Mouse (Mus musculus): Measurements from ENCODE around the gene Mr1. TPM values are rescaled to one million over a fixed set of nuclear protein-coding genes. Genes with fewer than 3 reads are reported as not detected.

Mr1 gene
- polyA plus RNA-seq, 1 experiment from 2014 or later: 2.0 TPM

DNA sequence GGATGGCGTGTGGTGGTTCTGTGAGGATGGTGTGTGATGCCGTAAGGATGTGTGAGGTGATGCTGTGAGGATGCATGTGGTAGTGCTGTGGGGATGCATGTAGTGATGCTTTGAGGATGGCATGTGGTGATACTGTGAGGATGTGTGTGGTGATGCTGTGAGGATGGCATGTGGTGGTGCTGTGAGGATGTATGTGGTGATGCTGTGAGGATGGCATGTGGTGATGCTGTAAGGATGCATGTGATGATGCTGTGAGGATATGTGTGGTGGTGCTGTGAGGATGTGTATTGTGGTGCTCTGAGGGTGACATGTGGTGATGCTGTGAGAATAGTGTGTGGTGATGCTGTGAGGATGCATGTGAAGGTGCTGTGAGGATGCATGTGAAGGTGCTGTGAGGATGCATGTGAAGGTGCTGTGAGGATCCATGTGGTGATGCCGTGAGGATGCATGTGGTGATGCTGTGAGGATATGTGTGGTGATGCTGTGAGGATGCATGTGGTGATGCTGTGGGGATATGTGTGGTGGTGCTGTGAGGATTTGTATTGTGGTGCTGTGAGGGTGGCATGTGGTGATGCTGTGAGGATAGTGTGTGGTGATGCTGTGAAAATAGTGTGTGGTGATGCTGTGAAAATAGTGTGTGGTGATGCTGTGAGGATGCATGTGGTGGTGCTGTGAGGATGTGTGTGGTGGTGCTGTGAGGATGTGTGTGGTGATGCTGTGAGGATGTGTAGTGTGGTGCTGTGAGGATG, 26.5 kb upstream of the Mr1 start:
- Histone ChIP-seq H3K9ac (no peak overlapping the region), H3K4me1 (replicated peaks; ENCODE audit: control insufficient read depth, insufficient read depth, low read length) (no peaks in the 10 kb centered on the region), H3K27ac (no peak overlapping the region), H3K36me3 (replicated peaks; ENCODE audit: control insufficient read depth, insufficient read depth) (peaks cover 27% of the 10 kb centered on the region), H3K4me2 (replicated peaks) (no peak overlapping the region), H3K4me3 (replicated peaks; ENCODE audit: low read length) (no peak overlapping the region), H3K27me3 (ENCODE audit: control insufficient read depth, insufficient read depth, low read length) (no peaks in the 10 kb centered on the region), H3K9me3 (ENCODE audit: control insufficient read depth, low read length) (no peaks in the 10 kb centered on the region)
- 92% methylated on average over 3 of the region's 3 CpGs for WGBS
- DNase-seq (ENCODE audit: low spot score): no peak
- no peak for ATAC-seq (ENCODE audit: low FRiP score)

DNA sequence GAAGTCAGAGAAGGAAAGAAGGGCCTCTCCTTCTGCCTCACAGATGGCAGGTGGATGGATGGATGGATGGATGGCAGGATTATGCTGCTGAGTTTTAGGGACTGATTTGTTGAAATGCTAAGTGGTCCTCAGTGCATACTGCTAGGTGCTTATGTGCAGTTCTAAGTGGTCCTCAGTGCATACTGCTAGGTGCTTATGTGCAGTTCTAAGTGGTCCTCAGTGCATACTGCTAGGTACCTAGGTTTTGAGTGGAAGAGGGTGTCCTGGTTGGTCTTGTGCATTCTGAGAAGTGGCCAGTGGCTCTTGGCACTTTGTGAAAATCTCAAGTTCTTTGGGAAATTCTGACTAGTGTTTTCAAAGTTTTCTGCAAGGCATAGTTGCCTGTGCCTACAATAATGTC, 23.3 kb upstream of the Mr1 start:
- DNase-seq (ENCODE audit: low spot score) (no peak), ATAC-seq (ENCODE audit: low FRiP score) (no peak)
- H3K9ac ChIP-seq: no peak overlapping the region
- H3K27ac ChIP-seq: no peak overlapping the region
- peaks cover under 1% of the 10 kb centered on the region; the same call in 1 of the 2 replicates for H3K36me3 ChIP-seq (replicated peaks; ENCODE audit: control insufficient read depth, insufficient read depth)
- no peaks in the 10 kb centered on the region for H3K27me3 ChIP-seq (ENCODE audit: control insufficient read depth, insufficient read depth, low read length)
- no peaks in the 10 kb centered on the region for H3K4me1 ChIP-seq (replicated peaks; ENCODE audit: control insufficient read depth, insufficient read depth, low read length)
- no peak overlapping the region for H3K4me2 ChIP-seq (replicated peaks)
- H3K4me3 ChIP-seq (replicated peaks; ENCODE audit: low read length): no peak overlapping the region
- no peaks in the 10 kb centered on the region for H3K9me3 ChIP-seq (ENCODE audit: control insufficient read depth, low read length)

DNA sequence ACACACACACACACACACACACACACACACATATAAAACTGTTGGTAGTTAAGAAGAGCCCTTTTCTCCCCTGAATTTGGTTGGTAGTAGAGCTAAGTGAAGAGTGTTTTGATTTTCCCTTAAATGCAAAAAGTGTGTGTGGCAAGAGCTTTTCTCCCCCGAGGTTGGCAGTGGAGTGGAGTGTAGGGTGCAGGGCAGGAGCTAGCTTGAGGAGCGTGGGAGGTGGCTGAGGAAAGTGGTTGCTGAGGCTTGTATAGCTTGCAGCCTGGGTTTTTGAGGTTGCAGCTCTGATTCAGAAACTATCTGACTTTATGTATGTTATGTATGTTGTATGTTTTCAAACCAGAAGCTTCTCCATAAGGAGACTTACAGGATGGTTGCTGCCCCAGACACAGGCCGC, 20.8 kb upstream of the Mr1 start:
- ATAC-seq (ENCODE audit: low FRiP score): no peak
- no peak overlapping the region for H3K4me2 ChIP-seq (replicated peaks)
- no peaks in the 10 kb centered on the region for H3K36me3 ChIP-seq (replicated peaks; ENCODE audit: control insufficient read depth, insufficient read depth)
- no peak overlapping the region for H3K27ac ChIP-seq
- no peaks in the 10 kb centered on the region for H3K27me3 ChIP-seq (ENCODE audit: control insufficient read depth, insufficient read depth, low read length)
- H3K4me1 ChIP-seq (replicated peaks; ENCODE audit: control insufficient read depth, insufficient read depth, low read length): no peaks in the 10 kb centered on the region
- 94% methylated on average over 3 of the region's 3 CpGs for WGBS
- DNase-seq (ENCODE audit: low spot score): no peak
- H3K9ac ChIP-seq: no peak overlapping the region
- no peak overlapping the region for H3K4me3 ChIP-seq (replicated peaks; ENCODE audit: low read length)
- no peaks in the 10 kb centered on the region for H3K9me3 ChIP-seq (ENCODE audit: control insufficient read depth, low read length)

DNA sequence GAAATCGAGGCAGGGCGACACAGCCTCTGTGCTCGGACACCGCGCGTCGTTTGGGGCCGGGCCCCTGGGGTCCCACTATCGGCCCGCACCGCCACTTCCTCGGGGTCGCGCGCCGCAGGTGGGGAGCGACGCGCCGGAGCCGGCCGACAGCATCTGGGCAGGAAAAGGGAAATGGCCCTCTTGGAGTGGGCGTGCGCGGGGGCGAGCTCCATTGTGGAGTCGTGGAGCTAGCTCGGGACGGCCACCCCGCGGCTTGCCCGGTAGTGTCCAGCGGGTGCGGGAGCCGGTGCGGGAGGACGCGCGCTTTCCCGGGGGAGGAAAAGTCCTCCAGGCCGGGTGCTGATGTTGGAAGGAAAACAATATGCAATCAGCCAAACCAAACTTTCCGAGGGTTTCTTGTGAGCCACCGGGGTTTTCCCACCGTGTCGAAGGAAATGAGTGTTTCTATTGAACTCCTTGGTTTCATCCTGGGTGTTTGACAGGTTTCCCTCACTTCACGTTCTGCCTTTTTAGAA, 12.4 kb upstream of the Mr1 start:
- peak; percentile 42 for DNase-seq (ENCODE audit: low spot score)
- no peaks in the 10 kb centered on the region for H3K9me3 ChIP-seq (ENCODE audit: control insufficient read depth, low read length)
- no peaks in the 10 kb centered on the region for H3K36me3 ChIP-seq (replicated peaks; ENCODE audit: control insufficient read depth, insufficient read depth)
- peak overlapping the region; percentile 80 for H3K9ac ChIP-seq
- ATAC-seq (ENCODE audit: low FRiP score): peak; percentile 67
- peak overlapping the region; percentile 80 for H3K4me2 ChIP-seq (replicated peaks)
- H3K4me3 ChIP-seq (replicated peaks; ENCODE audit: low read length): peak overlapping the region; percentile 70
- 1% methylated on average over 42 of the region's 46 CpGs for WGBS
- peaks cover 12% of the 10 kb centered on the region for H3K4me1 ChIP-seq (replicated peaks; ENCODE audit: control insufficient read depth, insufficient read depth, low read length)
- H3K27ac ChIP-seq: peak overlapping the region; percentile 87
- H3K27me3 ChIP-seq (ENCODE audit: control insufficient read depth, insufficient read depth, low read length): no peaks in the 10 kb centered on the region

DNA sequence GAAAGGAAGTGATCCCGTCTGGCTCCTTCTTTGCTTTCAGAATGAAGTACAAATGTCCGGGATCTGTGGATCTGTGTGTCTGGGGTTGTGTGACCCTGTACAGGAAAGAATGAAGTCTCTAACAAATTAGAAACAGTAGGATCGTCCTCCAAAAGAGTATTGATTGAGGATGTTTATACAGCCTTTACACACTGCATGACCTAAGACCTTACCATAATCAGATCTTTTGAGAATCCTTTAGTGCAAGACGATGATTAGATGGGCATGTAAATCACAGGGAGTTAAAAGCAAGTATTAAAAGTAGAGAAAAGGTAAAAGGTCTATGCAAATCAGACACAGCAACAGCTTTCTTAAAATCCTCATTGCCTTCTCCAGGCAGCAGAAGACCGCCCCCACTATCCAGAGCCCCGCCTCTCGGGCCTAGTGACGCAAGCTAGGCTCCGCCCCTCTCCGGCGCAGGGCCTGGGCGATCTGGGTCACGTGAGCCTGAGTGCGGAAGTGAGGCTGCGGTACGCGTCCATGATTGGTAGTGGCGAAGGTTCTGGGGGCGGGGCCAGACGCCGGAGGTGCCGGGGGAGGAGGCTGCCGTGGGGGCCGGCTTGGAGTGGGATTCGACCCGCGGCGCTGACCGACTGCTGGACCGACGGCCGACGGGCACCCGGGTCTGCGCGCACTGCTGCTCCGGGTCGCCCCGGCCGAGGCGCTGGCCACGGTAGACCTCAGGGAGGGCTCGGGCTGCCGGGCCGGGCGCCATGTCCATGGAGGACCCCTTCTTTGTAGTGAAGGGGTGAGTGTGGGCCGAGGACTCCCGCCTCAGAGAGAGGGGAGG, 11.7 kb upstream of the Mr1 start, which contains the start of gene Stx6:
Stx6 (plus strand) TSS at position 575 of the 829 bp plus-strand sequence.
- Histone ChIP-seq H3K4me2 (replicated peaks) (peak within 1 kb of the TSS; percentile 80), H3K9ac (peak within 1 kb of the TSS; percentile 80), H3K4me3 (replicated peaks; ENCODE audit: low read length) (peak within 1 kb of the TSS; percentile 70), H3K4me1 (replicated peaks; ENCODE audit: control insufficient read depth, insufficient read depth, low read length) (peaks cover 12% of the 10 kb centered on the region), H3K27ac (peak within 1 kb of the TSS; percentile 87), H3K27me3 (ENCODE audit: control insufficient read depth, insufficient read depth, low read length) (no peaks in the 10 kb centered on the region), H3K36me3 (replicated peaks; ENCODE audit: control insufficient read depth, insufficient read depth) (no peaks in the 10 kb centered on the region), H3K9me3 (ENCODE audit: control insufficient read depth, low read length) (no peaks in the 10 kb centered on the region)
- ATAC-seq (ENCODE audit: low FRiP score) (peak; percentile 99), DNase-seq (ENCODE audit: low spot score) (peak; percentile 98)
- 3% methylated on average over 48 of the region's 48 CpGs for WGBS

DNA sequence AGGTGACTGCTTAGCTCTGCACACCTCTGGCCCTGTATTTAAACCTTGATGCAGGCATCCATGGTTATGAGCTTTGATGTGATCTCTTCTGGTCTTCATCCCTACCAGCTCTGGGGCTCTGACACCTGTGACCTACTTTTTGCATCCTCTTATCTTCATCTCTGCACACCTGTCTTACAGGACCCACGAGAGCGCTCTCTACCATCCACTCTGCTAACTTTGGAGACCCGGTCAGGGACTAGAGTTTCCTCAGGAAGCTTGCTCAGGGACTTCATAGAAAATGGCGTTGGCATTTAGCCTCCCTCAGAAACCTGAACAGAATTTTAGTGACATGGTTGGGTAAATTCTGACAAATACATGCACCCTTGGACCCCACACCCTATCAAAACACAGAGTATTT, 7.3 kb upstream of the Mr1 start:
- H3K9me3 ChIP-seq (ENCODE audit: control insufficient read depth, low read length): no peaks in the 10 kb centered on the region
- no peaks in the 10 kb centered on the region for H3K4me1 ChIP-seq (replicated peaks; ENCODE audit: control insufficient read depth, insufficient read depth, low read length)
- ATAC-seq (ENCODE audit: low FRiP score) (no peak), DNase-seq (ENCODE audit: low spot score) (no peak)
- no peak overlapping the region for H3K9ac ChIP-seq
- H3K4me2 ChIP-seq (replicated peaks): no peak overlapping the region
- H3K36me3 ChIP-seq (replicated peaks; ENCODE audit: control insufficient read depth, insufficient read depth): no peaks in the 10 kb centered on the region
- H3K4me3 ChIP-seq (replicated peaks; ENCODE audit: low read length): no peak overlapping the region
- H3K27me3 ChIP-seq (ENCODE audit: control insufficient read depth, insufficient read depth, low read length): no peaks in the 10 kb centered on the region
- H3K27ac ChIP-seq: no peak overlapping the region
- 76% methylated on average over 4 of the region's 4 CpGs for WGBS

DNA sequence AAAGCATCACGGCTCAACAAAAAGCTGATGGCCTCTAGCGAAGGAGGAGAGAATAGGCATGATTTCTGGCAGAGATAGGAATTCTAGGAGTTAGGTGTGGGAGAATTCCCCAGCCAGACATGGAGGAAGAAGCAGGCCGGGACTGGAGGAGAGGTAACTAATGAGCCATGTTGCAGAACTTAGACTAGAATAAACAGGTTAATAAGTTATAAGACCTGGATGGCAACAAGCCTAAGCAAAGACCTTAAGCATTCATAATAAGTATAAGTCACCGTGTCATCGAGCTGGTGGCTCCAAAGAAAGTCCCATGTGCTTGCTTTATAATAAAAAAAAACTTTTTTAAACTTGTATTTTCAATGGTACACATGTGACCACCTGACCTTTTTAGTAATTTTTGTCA, 4.2 kb upstream of the Mr1 start:
- no peak overlapping the region for H3K4me2 ChIP-seq (replicated peaks)
- ATAC-seq (ENCODE audit: low FRiP score) (no peak), DNase-seq (ENCODE audit: low spot score) (no peak)
- no peaks in the 10 kb centered on the region for H3K27me3 ChIP-seq (ENCODE audit: control insufficient read depth, insufficient read depth, low read length)
- H3K27ac ChIP-seq: no peak overlapping the region
- no peaks in the 10 kb centered on the region for H3K9me3 ChIP-seq (ENCODE audit: control insufficient read depth, low read length)
- no peaks in the 10 kb centered on the region for H3K36me3 ChIP-seq (replicated peaks; ENCODE audit: control insufficient read depth, insufficient read depth)
- no peaks in the 10 kb centered on the region for H3K4me1 ChIP-seq (replicated peaks; ENCODE audit: control insufficient read depth, insufficient read depth, low read length)
- no peak overlapping the region for H3K9ac ChIP-seq
- 90% methylated on average over 5 of the region's 5 CpGs for WGBS
- no peak overlapping the region for H3K4me3 ChIP-seq (replicated peaks; ENCODE audit: low read length)

DNA sequence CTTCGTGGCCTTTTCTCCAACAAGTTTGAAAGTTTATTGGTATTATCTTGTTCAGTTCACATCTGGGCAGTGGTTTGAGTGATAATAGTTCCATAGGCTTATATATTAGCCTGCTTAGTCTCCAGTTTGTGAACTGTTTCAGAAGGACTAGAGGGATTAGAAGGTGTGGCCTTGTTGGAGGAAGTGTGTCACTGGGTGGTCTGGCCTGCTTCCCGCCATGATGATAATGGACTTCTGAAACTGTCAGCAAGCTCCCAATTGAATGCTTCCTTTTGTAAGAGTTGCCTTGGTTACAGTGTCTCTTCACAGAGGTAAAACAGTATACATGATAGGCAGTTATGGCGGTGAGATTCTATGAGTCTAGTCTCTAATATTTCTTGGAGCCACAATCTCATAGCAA, 2.8 kb upstream of the Mr1 start:
- Histone ChIP-seq H3K9ac (no peak overlapping the region), H3K27me3 (ENCODE audit: control insufficient read depth, insufficient read depth, low read length) (no peaks in the 10 kb centered on the region), H3K27ac (no peak overlapping the region), H3K36me3 (replicated peaks; ENCODE audit: control insufficient read depth, insufficient read depth) (no peaks in the 10 kb centered on the region), H3K4me3 (replicated peaks; ENCODE audit: low read length) (no peak overlapping the region), H3K9me3 (ENCODE audit: control insufficient read depth, low read length) (no peaks in the 10 kb centered on the region), H3K4me1 (replicated peaks; ENCODE audit: control insufficient read depth, insufficient read depth, low read length) (no peaks in the 10 kb centered on the region), H3K4me2 (replicated peaks) (no peak overlapping the region)
- ATAC-seq (ENCODE audit: low FRiP score): no peak
- 86% methylated on average over 3 of the region's 3 CpGs for whole genome bisulfite sequencing
- no peak for DNase-seq (ENCODE audit: low spot score)

DNA sequence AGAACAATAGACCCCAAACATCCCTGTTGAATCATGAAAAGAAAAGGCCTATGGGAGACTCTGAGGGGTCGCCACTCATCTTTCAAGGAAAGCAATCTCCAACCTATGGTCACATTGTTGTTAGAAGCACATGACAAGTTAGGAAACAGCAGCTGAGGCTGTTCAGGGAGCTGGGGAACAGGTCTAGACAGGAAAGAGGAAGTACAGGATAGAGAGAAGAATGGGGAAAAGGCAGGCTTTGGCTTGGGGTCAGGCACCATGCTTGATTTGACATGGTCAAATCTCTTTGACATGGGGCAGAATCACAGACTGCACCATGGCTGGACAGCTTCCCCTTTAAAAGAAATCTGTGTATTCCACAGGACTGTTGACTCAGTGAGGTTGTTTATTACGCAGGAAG, 614 bp upstream of the Mr1 start:
- no peak overlapping the region for H3K9ac ChIP-seq
- ATAC-seq (ENCODE audit: low FRiP score): no peak
- H3K27me3 ChIP-seq (ENCODE audit: control insufficient read depth, insufficient read depth, low read length): no peaks in the 10 kb centered on the region
- no peaks in the 10 kb centered on the region for H3K9me3 ChIP-seq (ENCODE audit: control insufficient read depth, low read length)
- no peak for DNase-seq (ENCODE audit: low spot score)
- H3K4me1 ChIP-seq (replicated peaks; ENCODE audit: control insufficient read depth, insufficient read depth, low read length): no peaks in the 10 kb centered on the region
- H3K27ac ChIP-seq: no peak overlapping the region
- 92% methylated on average over 2 of the region's 2 CpGs for WGBS
- H3K4me3 ChIP-seq (replicated peaks; ENCODE audit: low read length): no peak overlapping the region
- H3K4me2 ChIP-seq (replicated peaks): no peak overlapping the region
- H3K36me3 ChIP-seq (replicated peaks; ENCODE audit: control insufficient read depth, insufficient read depth): no peaks in the 10 kb centered on the region

Measured in hindbrain, embryonic 14.5 days (tissue).